Mouse (Mus musculus) colon, adult 2 months (tissue): ENCODE measurements around the gene Adam33. TPM values are rescaled to one million over a fixed set of nuclear protein-coding genes. Genes with fewer than 3 reads are reported as not detected.

Source experiments
- polyA plus RNA-seq: library from polyadenylated mRNA; depleted of rRNA; stranded (reverse); fragments of >200 nt; gene quantifications from 2 replicates; pipeline ENCODE4 v1.2.3, GENCODE M21; 2012; rRNA removed

The Adam33 gene
- 56.1 and 60.3 TPM in 2 replicates for polyA plus RNA-seq

DNA sequence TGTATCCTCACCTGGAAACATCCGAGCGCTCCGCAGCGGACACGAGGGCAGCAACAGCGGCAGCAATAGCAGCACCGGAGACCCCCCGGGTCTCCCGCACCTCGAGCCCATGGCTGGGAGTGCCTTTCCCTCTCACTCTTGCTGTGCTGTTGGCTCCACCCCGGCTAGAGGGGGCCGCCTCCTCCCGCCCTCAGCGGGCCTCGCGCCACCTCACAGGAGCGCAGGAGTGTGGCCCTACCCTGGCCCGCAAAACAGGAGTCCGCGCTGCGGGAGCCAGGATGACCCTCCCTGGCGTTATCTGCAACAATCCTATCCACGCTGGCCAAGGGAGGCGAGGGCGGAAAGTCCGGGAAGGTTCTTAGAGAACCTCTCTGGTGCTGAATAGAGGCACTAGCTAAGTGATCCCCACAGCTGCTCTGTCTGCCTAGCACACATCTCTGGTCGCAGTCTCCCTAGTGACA is at the start of gene Adam33:
Gene Adam33 (minus strand): TSS at position 411 of the 461 bp plus-strand sequence.

DNA sequence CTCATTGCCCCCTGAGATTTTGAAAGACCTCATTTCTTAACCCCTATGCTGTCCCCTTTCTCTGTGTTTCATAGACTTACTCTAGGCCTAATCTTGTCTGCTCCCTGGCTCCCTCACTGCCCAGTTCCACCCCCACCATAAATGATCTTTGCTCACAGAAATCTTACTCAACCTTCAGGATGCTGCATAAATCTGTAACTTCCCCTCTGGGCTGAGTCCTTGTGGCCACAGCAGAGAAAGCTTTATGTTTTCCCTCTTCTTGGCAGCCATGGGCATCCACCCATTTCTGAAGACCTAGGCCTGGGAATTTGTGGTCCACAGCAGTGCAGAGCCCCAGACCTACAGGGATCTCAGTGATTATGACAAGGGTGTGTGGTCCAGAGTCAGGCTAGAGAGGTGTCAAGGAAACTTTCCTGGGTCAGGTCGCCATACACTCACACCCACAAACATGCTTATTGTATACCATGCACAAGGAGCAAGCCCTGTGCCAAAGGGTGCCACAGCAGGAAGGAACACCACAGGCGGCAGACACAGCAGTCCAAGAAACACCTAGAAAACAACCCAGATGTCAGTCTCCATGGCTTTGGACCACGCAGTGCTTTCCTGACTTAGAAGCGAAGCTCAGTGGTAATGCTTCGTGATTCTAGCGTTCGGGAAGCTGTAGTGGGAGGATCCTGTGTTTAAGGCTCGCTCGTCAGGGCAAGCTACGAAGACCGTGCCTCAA is 23.2 kb upstream of the Adam33 start, which contains the start of gene Siglec1:
Gene Siglec1 (minus strand): TSS at position 99 of the 724 bp plus-strand sequence.

DNA sequence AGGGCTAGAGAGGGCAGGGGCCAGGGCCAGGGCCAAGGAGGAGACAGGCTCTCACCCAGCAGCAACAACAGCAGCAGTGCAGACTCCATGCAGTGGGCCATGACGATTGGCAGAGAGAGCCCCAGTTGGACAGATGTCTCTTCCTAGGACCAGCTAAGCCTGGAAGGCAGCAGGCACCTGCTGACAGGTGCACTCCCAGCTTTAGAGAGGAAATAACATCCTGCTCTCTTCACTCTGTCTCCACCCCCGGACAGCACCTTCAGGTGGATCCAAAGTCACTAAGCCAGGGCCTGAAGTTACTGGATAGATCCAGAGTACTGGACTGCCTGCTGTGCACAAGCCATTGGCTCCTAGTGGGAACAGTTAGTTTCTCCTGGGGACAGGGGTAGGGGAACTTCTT is 20.6 kb downstream of the Adam33 start, which contains the start of gene Gfra4:
Gene Gfra4 (minus strand): TSS at position 101 of the 400 bp plus-strand sequence.

Other genes with a start within 250 kb of the Adam33 start
- gene 4930402H24Rik, start 157.4 kb downstream of the Adam33 start, polyA plus RNA-seq = 16.5 and 19.1 TPM in 2 replicates
- 7.3 TPM in 2 replicates for gene Atrn, start 157.3 kb downstream of the Adam33 start, polyA plus RNA-seq
- gene Gfra4, start 20.7 kb downstream of the Adam33 start, polyA plus RNA-seq = 39.4 and 46.2 TPM in 2 replicates
- gene Siglec1, start 23.0 kb upstream of the Adam33 start, polyA plus RNA-seq = 5.4 and 5.6 TPM in 2 replicates
- 7.4 and 8.0 TPM in 2 replicates for gene Hspa12b, start 63.5 kb upstream of the Adam33 start, polyA plus RNA-seq
- not detected in 2 replicates for gene Gm11037, start 69.7 kb upstream of the Adam33 start, polyA plus RNA-seq
- 101 and 105 TPM in 2 replicates for gene 1700037H04Rik, start 96.3 kb upstream of the Adam33 start, polyA plus RNA-seq
- 122 and 126 TPM in 2 replicates for gene Cenpb, start 116.3 kb upstream of the Adam33 start, polyA plus RNA-seq
- gene Cdc25b, start 123.1 kb upstream of the Adam33 start, polyA plus RNA-seq = 26.8 and 29.2 TPM in 2 replicates
- 14.4 and 16.7 TPM in 2 replicates for gene Spef1, start 123.5 kb upstream of the Adam33 start, polyA plus RNA-seq
- gene Ap5s1, start 143.3 kb upstream of the Adam33 start, polyA plus RNA-seq = 61.0 and 81.1 TPM in 2 replicates
- gene Mavs, start 170.2 kb upstream of the Adam33 start, polyA plus RNA-seq = 63.4 and 78.6 TPM in 2 replicates
- 17.9 and 23.3 TPM in 2 replicates for gene Pank2, start 198.7 kb upstream of the Adam33 start, polyA plus RNA-seq